Mouse (Mus musculus) thymus, adult 2 months (tissue): ENCODE results near the gene Supt3.

Experiments used
- CTCF ChIP-seq: fragments of 200-500 bp; IDR thresholded peaks from 2 replicates; pipeline ENCODE4 v1.5.1; 2012; ENCODE audit warnings: mild to moderate bottlenecking, control low read depth, low read length, moderate library complexity, borderline replicate concordance; ENCODE audit not compliant: control insufficient read depth, poor library complexity, insufficient read depth; ENCODE audit errors: extremely low read depth
- POLR2A ChIP-seq: fragments of 200-500 bp; IDR thresholded peaks from 2 replicates; pipeline ENCODE4 v1.6.1; 2012; ENCODE audit warnings: mild to moderate bottlenecking, low read length, control low read depth, moderate library complexity; ENCODE audit not compliant: control insufficient read depth, poor library complexity, insufficient read depth; ENCODE audit errors: extremely low read depth

GRCm38 (mm10) chr17:45053371-45053770, 276.4 kb downstream of the Supt3 start:
- TF ChIP-seq CTCF (no peak), POLR2A (no peak)
